Mouse (Mus musculus) intestine, embryonic 14.5 days (tissue): Measurements from ENCODE around the gene Gm26938. TPM values are rescaled to one million over a fixed set of nuclear protein-coding genes. Genes with fewer than 3 reads are reported as not detected.
A peak's percentile ranks its signal among the peaks of the same experiment; 100 is the strongest.

Source experiments
- ATAC-seq: fragments of 200-750 bp; cut with Nextera tagmentation; replicated peaks from 2 replicates; pipeline ENCODE4 v1.8.0; 2017; ENCODE audit warnings: low read depth, moderate number of reproducible peaks, moderate TSS enrichment, moderate library complexity; ENCODE audit not compliant: low FRiP score, low TSS enrichment
- DNase-seq: peaks from one replicate; pipeline ENCODE4 v3.0.0-alpha.2; 2018; ENCODE audit warnings: low spot score
- H3K27ac ChIP-seq: fragments of 300-500 bp; sonication (generic); 2 replicates; pipeline ENCODE4 v1.5.1; 2014; ENCODE audit warnings: low read depth, mild to moderate bottlenecking, control low read depth
- H3K27me3 ChIP-seq: fragments of 300-500 bp; sonication (generic); replicated peaks from 2 replicates; pipeline ENCODE4 v1.6.1; 2014; ENCODE audit warnings: low read length, control low read depth; ENCODE audit not compliant: control insufficient read depth, insufficient read depth
- H3K36me3 ChIP-seq: fragments of 300-500 bp; sonication (generic); 2 replicates; pipeline ENCODE4 v1.6.1; 2014; ENCODE audit warnings: low read length, control low read depth; ENCODE audit not compliant: control insufficient read depth, insufficient read depth
- H3K4me1 ChIP-seq: fragments of 300-500 bp; sonication (generic); replicated peaks from 2 replicates; pipeline ENCODE4 v1.6.1; 2014; ENCODE audit warnings: low read length, control low read depth, mixed read lengths; ENCODE audit not compliant: control insufficient read depth, insufficient read depth
- H3K4me2 ChIP-seq: fragments of 300-500 bp; sonication (generic); 2 replicates; pipeline ENCODE4 v1.6.1; 2014; ENCODE audit warnings: low read length
- H3K4me3 ChIP-seq: fragments of 300-500 bp; sonication (generic); 2 replicates; pipeline ENCODE4 v1.5.1; 2014; ENCODE audit warnings: low read depth, low read length, control low read depth, mixed read lengths
- H3K9ac ChIP-seq: fragments of 300-500 bp; sonication (generic); 2 replicates; pipeline ENCODE4 v1.6.1; 2014; ENCODE audit warnings: mild to moderate bottlenecking, low read length
- H3K9me3 ChIP-seq: fragments of 300-500 bp; sonication (generic); 2 replicates; pipeline ENCODE4 v1.6.1; 2016; ENCODE audit warnings: low read length, control low read depth; ENCODE audit not compliant: control insufficient read depth
- WGBS: fragments of 180-500 bp; shearing (Covaris S2); extraction: QIAGEN DNeasy Blood & Tissue Kit; methylation state at CpG from one replicate; pipeline ENCODE4 v1.1.7; 2014; 5-methylcytosine and 5-hydroxymethylcytosine counted together
- polyA plus RNA-seq: library from polyadenylated mRNA; unstranded; fragments of >200 nt; fragmentation: Nextera tagmentation; extraction: Ambion mirVana; gene quantifications from 2 replicates; pipeline ENCODE4 v1.2.1, GENCODE M21; 2014

Gm26938 gene
- polyA plus RNA-seq, 1 experiment from 2014 or later: not detected

GRCm38 (mm10) chr5:139794938-139795337 lies 31.3 kb downstream of the Gm26938 start:
- ATAC-seq (no peak), DNase-seq (no peak)
- Histone ChIP-seq H3K9me3 (no peaks in the 10 kb centered on the region), H3K36me3 (peaks cover 4% of the 10 kb centered on the region), H3K4me1 (peaks cover 61% of the 10 kb centered on the region), H3K4me2 (no peak overlapping the region), H3K27ac (no peak overlapping the region), H3K9ac (no peak overlapping the region), H3K4me3 (no peak overlapping the region), H3K27me3 (no peaks in the 10 kb centered on the region)
- WGBS: 69% methylated on average over 10 of the region's 10 CpGs

- no peak overlapping the region for H3K9ac ChIP-seq
- ATAC-seq (no peak), DNase-seq (no peak)
- H3K27me3 ChIP-seq: no peaks in the 10 kb centered on the region
- H3K27ac ChIP-seq: peak overlapping the region; percentile 66
- 87% methylated on average over 5 of the region's 5 CpGs for WGBS
- peak overlapping the region; percentile 93; the same call in 1 of the 2 replicates for H3K4me2 ChIP-seq
- H3K36me3 ChIP-seq: no peaks in the 10 kb centered on the region
- peaks cover 61% of the 10 kb centered on the region for H3K4me1 ChIP-seq
- no peaks in the 10 kb centered on the region for H3K9me3 ChIP-seq
- no peak overlapping the region for H3K4me3 ChIP-seq
These were observed 32.1 kb downstream of the Gm26938 start for GRCm38 (mm10) chr5:139794137-139794536.

- Histone ChIP-seq H3K9ac (no peak overlapping the region; the same call in 1 of the 2 replicates), H3K4me2 (peak overlapping the region; percentile 93), H3K27ac (peak overlapping the region; percentile 66), H3K9me3 (no peaks in the 10 kb centered on the region), H3K27me3 (no peaks in the 10 kb centered on the region), H3K4me1 (peaks cover 60% of the 10 kb centered on the region), H3K4me3 (peak overlapping the region; percentile 68), H3K36me3 (no peaks in the 10 kb centered on the region)
- 24% methylated on average over 11 of the region's 11 CpGs for WGBS
- no peak for ATAC-seq
- DNase-seq: no peak
These were observed 32.7 kb downstream of the Gm26938 start for GRCm38 (mm10) chr5:139793338-139794089.

- ATAC-seq (no peak), DNase-seq (no peak)
- Histone ChIP-seq H3K4me1 (peaks cover 54% of the 10 kb centered on the region), H3K4me2 (peak overlapping the region; percentile 93), H3K4me3 (peak overlapping the region; percentile 68), H3K9ac (no peak overlapping the region), H3K36me3 (no peaks in the 10 kb centered on the region), H3K27me3 (no peaks in the 10 kb centered on the region), H3K9me3 (no peaks in the 10 kb centered on the region), H3K27ac (peak overlapping the region; percentile 66)
- WGBS: 28% methylated on average over 3 of the region's 3 CpGs
These were observed 33.3 kb downstream of the Gm26938 start for GRCm38 (mm10) chr5:139792966-139793337.

GRCm38 (mm10) chr5:139792159-139792775 lies 33.9 kb downstream of the Gm26938 start:
- H3K9me3 ChIP-seq: no peaks in the 10 kb centered on the region
- peaks cover 47% of the 10 kb centered on the region for H3K4me1 ChIP-seq
- no peak overlapping the region for H3K27ac ChIP-seq
- 14% methylated on average over 11 of the region's 11 CpGs for WGBS
- H3K9ac ChIP-seq: peak overlapping the region; percentile 67
- H3K4me2 ChIP-seq: peak overlapping the region; percentile 93
- H3K27me3 ChIP-seq: no peaks in the 10 kb centered on the region
- ATAC-seq: no peak
- peak overlapping the region; percentile 68 for H3K4me3 ChIP-seq
- no peak for DNase-seq
- H3K36me3 ChIP-seq: no peaks in the 10 kb centered on the region

- Histone ChIP-seq H3K36me3 (no peaks in the 10 kb centered on the region), H3K27ac (peak within 1 kb of the TSS; percentile 74), H3K9ac (peak within 1 kb of the TSS; percentile 67), H3K9me3 (no peaks in the 10 kb centered on the region), H3K4me1 (peaks cover 39% of the 10 kb centered on the region), H3K4me2 (peak within 1 kb of the TSS; percentile 93), H3K4me3 (peak within 1 kb of the TSS; percentile 68), H3K27me3 (no peaks in the 10 kb centered on the region)
- under 1% methylated on average over 83 of the region's 92 CpGs for WGBS
- ATAC-seq (peak; percentile 89), DNase-seq (peak; percentile 99)
These were observed 34.7 kb downstream of the Gm26938 start, which contains the start of gene Mafk for GRCm38 (mm10) chr5:139791227-139792158. Gene Mafk, plus strand, starts transcription at chr5:139791513.

- no peak overlapping the region for H3K27ac ChIP-seq
- no peak overlapping the region for H3K4me3 ChIP-seq
- no peaks in the 10 kb centered on the region for H3K9me3 ChIP-seq
- H3K36me3 ChIP-seq: no peaks in the 10 kb centered on the region
- no peak overlapping the region for H3K9ac ChIP-seq
- peaks cover 28% of the 10 kb centered on the region for H3K4me1 ChIP-seq
- no peak for DNase-seq
- no peaks in the 10 kb centered on the region for H3K27me3 ChIP-seq
- ATAC-seq: no peak
- 54% methylated on average over 4 of the region's 4 CpGs for WGBS
- no peak overlapping the region for H3K4me2 ChIP-seq
These were observed 36.7 kb downstream of the Gm26938 start for GRCm38 (mm10) chr5:139789466-139789865.

GRCm38 (mm10) chr5:139781406-139781805 lies 44.8 kb downstream of the Gm26938 start:
- Histone ChIP-seq H3K4me3 (no peak overlapping the region), H3K9me3 (no peaks in the 10 kb centered on the region), H3K4me2 (no peak overlapping the region), H3K27me3 (no peaks in the 10 kb centered on the region), H3K4me1 (no peaks in the 10 kb centered on the region), H3K36me3 (no peaks in the 10 kb centered on the region), H3K27ac (no peak overlapping the region), H3K9ac (no peak overlapping the region)
- 81% methylated on average over 8 of the region's 8 CpGs for WGBS
- DNase-seq: no peak
- no peak for ATAC-seq
